Mouse (Mus musculus) stomach, embryonic 16.5 days (tissue): ENCODE results near the gene Fancd2. TPM values are rescaled to one million over a fixed set of nuclear protein-coding genes. Genes with fewer than 3 reads are reported as not detected.

Source experiments
- ATAC-seq: fragments of 200-750 bp; cut with Nextera tagmentation; 2 replicates; pipeline ENCODE4 v1.8.0; 2017; ENCODE audit warnings: moderate number of reproducible peaks, moderate TSS enrichment; ENCODE audit not compliant: insufficient read depth, low FRiP score
- H3K27ac ChIP-seq: fragments of 300-500 bp; sonication (generic); 2 replicates; pipeline ENCODE4 v1.5.1; 2014; ENCODE audit warnings: low read length
- H3K27me3 ChIP-seq: fragments of 300-500 bp; sonication (generic); 2 replicates; pipeline ENCODE4 v1.6.1; 2014; ENCODE audit warnings: low read length, control low read depth, mixed read lengths; ENCODE audit not compliant: control insufficient read depth, insufficient read depth
- H3K36me3 ChIP-seq: fragments of 300-500 bp; sonication (generic); 2 replicates; pipeline ENCODE4 v1.6.1; 2014; ENCODE audit warnings: low read length; ENCODE audit not compliant: control insufficient read depth, insufficient read depth
- H3K4me1 ChIP-seq: fragments of 300-500 bp; sonication (generic); 2 replicates; pipeline ENCODE4 v1.6.1; 2014; ENCODE audit warnings: low read length, control low read depth, mixed read lengths; ENCODE audit not compliant: control insufficient read depth, insufficient read depth
- H3K4me2 ChIP-seq: fragments of 300-500 bp; sonication (generic); 2 replicates; pipeline ENCODE4 v1.6.1; 2014; ENCODE audit warnings: low read depth, low read length, mixed read lengths
- H3K4me3 ChIP-seq: fragments of 300-500 bp; sonication (generic); replicated peaks from 2 replicates; pipeline ENCODE4 v1.5.1; 2014; ENCODE audit warnings: mild to moderate bottlenecking, low read length
- H3K9ac ChIP-seq: fragments of 300-500 bp; sonication (generic); 2 replicates; pipeline ENCODE4 v1.6.1; 2014; ENCODE audit warnings: low read length
- H3K9me3 ChIP-seq: fragments of 300-500 bp; sonication (generic); replicated peaks from 2 replicates; pipeline ENCODE4 v1.6.1; 2016; ENCODE audit warnings: low read length, control low read depth; ENCODE audit not compliant: control insufficient read depth
- WGBS: fragments of 180-500 bp; shearing (Covaris S2); extraction: QIAGEN DNeasy Blood & Tissue Kit; methylation state at CpG from one replicate; pipeline ENCODE4 v1.1.7; 2014; 5-methylcytosine and 5-hydroxymethylcytosine counted together
- microRNA-seq: library from miRNA; unstranded; fragments of <30 nt; microRNA quantifications from one replicate; pipeline ENCODE4, GENCODE M21; 2016
- polyA plus RNA-seq: library from polyadenylated mRNA; unstranded; fragments of >200 nt; fragmentation: Nextera tagmentation; extraction: Ambion mirVana; gene quantifications from 2 replicates; pipeline ENCODE4 v1.2.1, GENCODE M21; 2015

Fancd2 gene
- polyA plus RNA-seq, 1 experiment from 2014 or later, result 7.8 TPM

GRCm38 (mm10) chr6:113638302-113639040, 107.0 kb downstream of the Fancd2 start, which contains the start of gene Irak2:
Irak2 (plus strand) TSS chr6:113638467.
- Histone ChIP-seq H3K27me3 (no peaks in the 10 kb centered on the region), H3K9ac (peak within 1 kb of the TSS; percentile 85), H3K4me2 (peak within 1 kb of the TSS; percentile 81), H3K4me1 (no peaks in the 10 kb centered on the region), H3K27ac (peak within 1 kb of the TSS; percentile 52; the same call in 1 of the 2 replicates), H3K9me3 (no peaks in the 10 kb centered on the region), H3K4me3 (peak within 1 kb of the TSS; percentile 68), H3K36me3 (no peaks in the 10 kb centered on the region)
- 8% methylated on average over 37 of the region's 37 CpGs for WGBS
- ATAC-seq, result peak; percentile 95

DNA sequence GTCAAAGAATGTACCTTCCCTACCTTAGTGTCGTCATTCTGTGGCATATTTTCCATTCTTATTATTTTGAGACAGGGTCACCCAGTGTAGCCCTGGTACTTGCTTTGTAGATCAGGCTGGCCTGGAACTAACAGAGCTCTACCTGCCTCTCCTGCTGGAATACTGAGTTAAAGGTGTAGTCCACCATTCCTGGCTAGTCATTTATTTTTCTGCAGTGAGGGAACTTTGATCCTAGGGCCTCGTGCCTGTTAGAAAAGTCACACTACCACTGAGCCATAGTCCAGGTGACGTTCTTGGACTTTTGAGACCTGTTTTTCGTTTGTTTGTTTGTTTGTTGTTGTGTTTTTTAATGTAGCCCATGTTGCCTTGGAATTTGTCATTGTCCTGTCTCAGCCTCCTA, 107.7 kb downstream of the Fancd2 start:
- Histone ChIP-seq H3K27ac (no peak overlapping the region), H3K9ac (no peak overlapping the region), H3K4me1 (no peaks in the 10 kb centered on the region), H3K36me3 (no peaks in the 10 kb centered on the region), H3K9me3 (no peaks in the 10 kb centered on the region), H3K27me3 (no peaks in the 10 kb centered on the region), H3K4me3 (no peak overlapping the region), H3K4me2 (peak overlapping the region; percentile 81; the same call in 1 of the 2 replicates)
- no peak for ATAC-seq
- WGBS, result 77% methylated on average over 4 of the region's 4 CpGs

DNA sequence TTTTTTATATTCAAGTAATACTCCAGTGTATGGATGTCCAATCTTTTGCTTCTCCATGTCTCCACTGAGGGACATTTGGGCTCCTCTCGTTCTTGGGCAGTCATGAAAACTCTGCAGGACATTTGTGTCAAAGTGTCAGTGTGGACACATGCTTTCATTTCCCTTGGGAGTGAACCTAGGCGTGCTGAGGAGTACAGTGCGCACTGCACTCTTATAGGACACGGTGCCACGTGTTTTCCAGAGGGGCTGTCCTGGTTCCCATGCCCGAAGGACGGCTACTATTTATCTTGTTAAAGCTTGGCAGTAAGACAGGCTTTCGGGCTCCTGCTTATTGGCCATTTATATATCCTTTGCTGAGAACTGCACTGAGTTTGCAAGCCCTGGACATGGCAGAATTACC, 111.1 kb downstream of the Fancd2 start:
- Histone ChIP-seq H3K27me3 (no peaks in the 10 kb centered on the region), H3K4me2 (no peak overlapping the region), H3K36me3 (no peaks in the 10 kb centered on the region), H3K27ac (no peak overlapping the region), H3K4me1 (no peaks in the 10 kb centered on the region), H3K9me3 (no peaks in the 10 kb centered on the region), H3K9ac (no peak overlapping the region), H3K4me3 (no peak overlapping the region)
- WGBS, result 70% methylated on average over 8 of the region's 8 CpGs
- no peak for ATAC-seq

DNA sequence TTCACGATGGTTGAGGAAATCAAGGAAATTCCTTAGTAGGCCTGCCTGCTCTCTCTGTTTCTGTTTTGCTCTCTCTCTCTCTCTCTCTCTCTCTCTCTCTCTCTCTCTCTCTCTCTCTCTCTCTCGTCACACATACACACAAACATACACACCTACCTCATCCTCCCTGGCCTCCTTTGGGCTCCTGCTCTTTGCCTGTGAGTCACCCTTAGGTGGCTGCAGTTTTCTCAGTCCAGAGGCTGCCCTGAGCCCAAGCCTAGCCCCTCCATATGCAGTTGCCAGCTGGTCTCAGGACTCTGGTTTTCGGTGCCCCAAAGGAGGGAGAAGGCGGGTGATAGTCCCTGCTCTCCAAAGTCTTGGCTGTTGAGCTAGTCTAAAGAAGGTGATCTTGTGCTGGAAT, 111.5 kb downstream of the Fancd2 start:
- no peak overlapping the region for H3K9ac ChIP-seq
- H3K27ac ChIP-seq, result peak overlapping the region; percentile 5; the same call in 1 of the 2 replicates
- no peak for ATAC-seq
- no peaks in the 10 kb centered on the region for H3K27me3 ChIP-seq
- H3K4me2 ChIP-seq, result no peak overlapping the region
- WGBS, result 68% methylated on average over 4 of the region's 4 CpGs
- H3K36me3 ChIP-seq, result no peaks in the 10 kb centered on the region
- H3K4me3 ChIP-seq, result no peak overlapping the region
- H3K9me3 ChIP-seq, result no peaks in the 10 kb centered on the region
- no peaks in the 10 kb centered on the region for H3K4me1 ChIP-seq

GRCm38 (mm10) chr6:113643967-113644366, 112.5 kb downstream of the Fancd2 start:
- H3K4me2 ChIP-seq, result no peak overlapping the region
- H3K27me3 ChIP-seq, result no peaks in the 10 kb centered on the region
- no peak overlapping the region; the same call in 1 of the 2 replicates for H3K27ac ChIP-seq
- H3K36me3 ChIP-seq, result no peaks in the 10 kb centered on the region
- ATAC-seq, result no peak
- WGBS, result 84% methylated on average over 2 of the region's 2 CpGs
- H3K9ac ChIP-seq, result no peak overlapping the region
- H3K4me1 ChIP-seq, result no peaks in the 10 kb centered on the region
- no peak overlapping the region for H3K4me3 ChIP-seq
- H3K9me3 ChIP-seq, result no peaks in the 10 kb centered on the region

GRCm38 (mm10) chr6:113644808-113645207, 113.3 kb downstream of the Fancd2 start:
- H3K4me2 ChIP-seq, result no peak overlapping the region
- peak overlapping the region; percentile 60 for H3K27ac ChIP-seq
- no peaks in the 10 kb centered on the region for H3K27me3 ChIP-seq
- H3K4me1 ChIP-seq, result no peaks in the 10 kb centered on the region
- H3K36me3 ChIP-seq, result no peaks in the 10 kb centered on the region
- no peak overlapping the region for H3K9ac ChIP-seq
- no peak overlapping the region for H3K4me3 ChIP-seq
- 69% methylated on average over 8 of the region's 8 CpGs for WGBS
- no peaks in the 10 kb centered on the region for H3K9me3 ChIP-seq
- no peak for ATAC-seq

Small RNA genes within 50 kb of the gene (microRNA-seq; reads per million reads assigned to microRNA genes)
- not detected for gene Gm23365

Other genes with a start within 250 kb of the Fancd2 start
- 0.06 TPM in 1 of 2 replicates, not detected in the other for gene Cpne9, start 249.4 kb upstream of the Fancd2 start, polyA plus RNA-seq
- 12.9 and 13.6 TPM in 2 replicates for gene Brpf1, start 224.5 kb upstream of the Fancd2 start, polyA plus RNA-seq
- 12.0 and 12.6 TPM in 2 replicates for gene Ogg1, start 204.7 kb upstream of the Fancd2 start, polyA plus RNA-seq
- 82.5 and 87.8 TPM in 2 replicates for gene Camk1, start 187.7 kb upstream of the Fancd2 start, polyA plus RNA-seq
- 39.6 and 44.9 TPM in 2 replicates for gene Tada3, start 153.8 kb upstream of the Fancd2 start, polyA plus RNA-seq
- 377 and 396 TPM in 2 replicates for gene Arpc4, start 153.6 kb upstream of the Fancd2 start, polyA plus RNA-seq
- gene Ttll3, start 142.4 kb upstream of the Fancd2 start, polyA plus RNA-seq, result 4.0 and 4.6 TPM in 2 replicates
- 14.7 and 16.1 TPM in 2 replicates for gene Rpusd3, start 112.3 kb upstream of the Fancd2 start, polyA plus RNA-seq
- gene Cidec, start 95.9 kb upstream of the Fancd2 start, polyA plus RNA-seq, result 3.6 and 4.2 TPM in 2 replicates
- 86.0 and 88.5 TPM in 2 replicates for gene Jagn1, start 89.1 kb upstream of the Fancd2 start, polyA plus RNA-seq
- gene Il17re, start 73.2 kb upstream of the Fancd2 start, polyA plus RNA-seq, result 21.1 and 28.9 TPM in 2 replicates
- gene Il17rc, start 60.3 kb upstream of the Fancd2 start, polyA plus RNA-seq, result 36.8 and 45.0 TPM in 2 replicates
- gene Creld1, start 48.4 kb upstream of the Fancd2 start, polyA plus RNA-seq, result 22.9 and 23.9 TPM in 2 replicates
- 0.19 and 0.52 TPM in 2 replicates for gene Prrt3, start 29.8 kb upstream of the Fancd2 start, polyA plus RNA-seq
- 97.6 and 99.6 TPM in 2 replicates for gene Emc3, start within 50 bp of the Fancd2 start, polyA plus RNA-seq
- 0.18 TPM in 1 of 2 replicates, not detected in the other for gene Fancd2os, start 69.0 kb downstream of the Fancd2 start, polyA plus RNA-seq
- 204 and 207 TPM in 2 replicates for gene Brk1, start 73.1 kb downstream of the Fancd2 start, polyA plus RNA-seq
- 34.4 and 35.9 TPM in 2 replicates for gene Vhl, start 92.3 kb downstream of the Fancd2 start, polyA plus RNA-seq
- 9.3 and 12.0 TPM in 2 replicates for gene Irak2, start 106.8 kb downstream of the Fancd2 start, polyA plus RNA-seq
- 0.58 and 0.72 TPM in 2 replicates for gene Tatdn2, start 165.4 kb downstream of the Fancd2 start, polyA plus RNA-seq
- gene Ghrl, start 188.2 kb downstream of the Fancd2 start, polyA plus RNA-seq, result 40.7 and 53.2 TPM in 2 replicates
- gene Sec13, start 209.1 kb downstream of the Fancd2 start, polyA plus RNA-seq, result 244 TPM in 2 replicates